Mouse (Mus musculus) CD4-positive, CD25-positive, alpha-beta regulatory T cell, adult 4 months (primary cell): ENCODE data around the gene Bbs9. TPM values are rescaled to one million over a fixed set of nuclear protein-coding genes. Genes with fewer than 3 reads are reported as not detected.

Source experiments
- ATAC-seq: one replicate; pipeline ENCODE4 v1.8.0; 2017
- polyA plus RNA-seq, 2 experiments: library from polyadenylated mRNA; unstranded; fragments of 100-300 nt; shearing (Covaris generic); gene quantifications; one replicate each; pipeline ENCODE4 v1.2.1; 2017

The Bbs9 gene
- polyA plus RNA-seq, 2 experiments from 2014 or later, result 16.7 to 17.4 TPM

DNA sequence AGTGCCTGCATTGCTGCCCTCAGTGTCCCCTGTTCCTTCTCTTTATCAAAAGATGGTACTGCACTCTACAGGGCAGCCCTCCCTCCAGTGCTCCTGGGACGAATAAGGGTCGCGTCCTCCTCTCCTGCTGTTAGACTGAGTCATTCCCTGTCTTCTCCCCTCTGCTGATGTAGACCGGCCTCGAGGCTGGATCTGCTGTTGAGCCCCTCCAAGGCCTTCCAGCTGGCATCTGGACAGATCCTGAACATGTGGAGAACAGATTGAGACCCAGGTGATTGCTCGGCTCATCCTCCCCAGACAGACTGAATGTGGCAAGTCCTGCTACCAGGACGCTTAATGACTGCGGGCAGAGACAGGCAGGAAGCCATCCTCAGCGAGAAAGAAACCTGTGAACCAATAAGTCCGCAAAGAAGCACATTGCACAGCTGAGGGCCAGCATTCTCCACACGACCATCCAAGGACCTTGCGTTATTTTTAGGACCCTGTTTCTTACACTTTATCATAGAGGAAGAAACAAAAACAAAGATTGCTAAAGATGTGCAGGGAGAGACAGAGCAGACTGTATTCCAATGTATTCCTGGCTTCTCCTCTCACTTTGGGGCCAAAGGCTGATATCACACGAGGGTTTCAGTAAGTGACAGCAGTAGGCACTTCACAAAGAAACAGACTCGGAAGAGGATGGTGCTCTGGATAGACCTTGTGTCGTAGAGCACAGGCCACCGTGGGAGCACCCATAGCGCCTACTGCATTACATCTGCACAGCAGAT lies 275.4 kb downstream of the Bbs9 start:
- no peak for ATAC-seq

DNA sequence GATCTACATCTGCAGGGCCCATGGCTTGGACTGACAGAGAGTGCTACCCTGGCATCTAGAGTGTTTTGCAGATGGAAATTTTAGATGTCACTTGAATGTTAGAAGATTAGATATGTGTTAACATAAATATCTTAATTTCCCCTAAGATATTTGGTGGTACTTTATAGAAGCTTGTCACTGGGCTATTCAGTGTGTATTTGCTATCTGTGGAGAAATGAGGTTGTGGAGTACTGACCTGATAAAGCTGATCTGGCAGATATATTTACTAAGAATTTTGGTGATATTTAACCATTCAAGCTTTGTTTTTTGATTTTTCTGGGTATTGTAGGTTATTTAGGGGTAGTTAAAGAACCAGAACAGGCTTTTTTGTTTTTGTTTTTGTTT lies 276.0 kb downstream of the Bbs9 start:
- ATAC-seq, result no peak

DNA sequence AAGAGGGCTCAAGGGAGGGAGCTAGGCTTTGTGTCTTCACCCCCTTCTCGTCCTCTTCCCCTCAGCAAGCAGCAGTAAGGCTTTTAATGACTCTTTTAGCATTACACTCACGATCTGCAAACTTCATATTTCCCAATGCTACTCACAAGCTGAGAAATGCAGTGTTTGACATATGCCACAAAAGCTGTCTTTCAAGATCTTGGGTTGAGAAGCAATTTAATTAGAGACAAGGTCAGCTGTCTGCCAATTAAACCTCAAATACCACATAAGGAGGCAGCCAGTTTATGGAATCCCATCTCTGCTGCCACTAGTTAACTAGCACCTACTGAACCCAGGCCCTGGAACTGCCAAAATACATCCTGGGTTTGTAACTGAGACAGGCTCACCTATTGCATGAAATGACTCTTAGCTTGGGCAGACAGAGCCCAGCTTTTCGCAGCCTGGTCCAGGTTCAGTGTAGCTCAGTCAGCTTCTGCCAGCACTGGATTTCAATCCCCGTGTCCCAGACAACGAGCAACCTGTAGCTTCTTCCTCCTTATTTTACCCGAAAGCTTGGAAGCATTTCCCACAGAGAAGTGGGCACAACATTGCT lies 278.7 kb downstream of the Bbs9 start:
- no peak for ATAC-seq

DNA sequence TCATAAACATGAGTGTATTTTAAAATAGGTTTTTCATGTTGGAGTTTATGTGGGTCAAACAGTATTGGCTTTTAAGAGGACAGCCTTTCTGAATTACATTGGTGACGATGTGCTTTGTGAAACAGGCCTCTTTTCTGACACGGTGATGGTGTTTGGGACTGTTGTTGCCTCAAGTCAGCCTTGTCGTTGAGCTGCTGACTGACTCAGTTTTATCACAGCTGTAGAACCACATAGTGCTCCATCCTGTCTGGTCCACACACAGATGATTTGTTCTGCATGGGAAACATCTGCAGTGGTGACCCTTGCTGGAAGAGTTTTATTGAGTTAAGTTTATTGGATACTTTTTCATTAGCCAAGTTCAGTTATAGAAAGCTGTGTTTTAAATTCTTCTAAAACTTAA lies 283.0 kb downstream of the Bbs9 start:
- ATAC-seq, result no peak

DNA sequence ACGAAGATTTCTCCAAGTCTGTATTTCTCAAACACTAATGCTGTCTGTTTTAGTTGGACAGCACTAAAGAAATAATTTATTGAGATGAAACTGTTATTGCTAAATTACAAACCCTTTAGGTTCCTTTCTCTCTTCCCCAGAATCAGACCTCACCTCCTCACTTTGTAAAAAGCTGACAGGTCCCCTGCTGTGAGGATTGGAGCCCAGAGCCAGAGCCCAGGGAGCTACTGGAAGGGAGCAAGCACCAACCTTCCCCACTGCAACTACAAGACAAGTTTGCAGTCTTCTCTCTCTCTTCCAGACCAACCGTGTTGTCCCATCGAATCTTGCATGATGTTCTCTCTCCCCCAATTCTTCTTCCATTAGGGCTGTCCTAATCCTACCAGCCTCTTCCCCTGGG lies 283.7 kb downstream of the Bbs9 start:
- no peak for ATAC-seq

DNA sequence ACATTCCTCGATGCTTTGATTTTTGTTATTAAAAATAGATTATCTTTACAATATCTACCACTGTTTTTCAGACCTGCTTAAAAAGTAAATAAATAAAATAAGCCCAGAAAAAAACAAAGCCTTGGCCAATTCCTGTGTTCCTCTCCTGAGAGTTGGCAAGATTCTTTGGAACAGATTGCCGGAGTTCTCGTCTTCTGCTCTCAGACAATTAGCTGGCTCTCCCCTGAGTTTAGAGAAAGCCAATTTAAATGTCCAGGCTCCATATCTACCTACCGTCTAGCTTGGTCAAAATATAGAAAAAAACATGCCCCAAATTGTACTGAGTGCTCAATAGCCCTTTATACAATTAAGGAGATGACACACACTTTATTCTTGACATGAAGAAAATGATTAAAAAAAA lies 284.9 kb downstream of the Bbs9 start:
- ATAC-seq, result no peak

DNA sequence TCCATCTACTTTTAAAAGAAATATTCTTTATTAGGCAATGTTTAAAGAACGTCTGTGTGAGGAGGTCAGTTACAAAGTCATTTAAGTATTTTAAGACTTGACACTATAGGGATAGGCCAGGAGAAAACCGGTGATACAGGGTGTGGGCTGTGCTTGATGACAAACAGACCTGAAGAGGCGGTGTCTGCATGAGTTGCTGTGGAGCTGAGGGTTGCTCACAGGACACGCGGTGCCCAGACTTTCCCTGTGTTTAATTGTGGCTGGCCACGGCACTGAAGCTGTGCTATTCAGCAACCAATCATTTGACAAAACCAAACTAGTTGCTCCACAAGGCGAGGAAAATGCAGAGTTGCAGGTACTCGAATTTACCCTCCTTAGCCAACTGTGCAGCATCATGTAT lies 286.0 kb downstream of the Bbs9 start:
- ATAC-seq, result no peak

DNA sequence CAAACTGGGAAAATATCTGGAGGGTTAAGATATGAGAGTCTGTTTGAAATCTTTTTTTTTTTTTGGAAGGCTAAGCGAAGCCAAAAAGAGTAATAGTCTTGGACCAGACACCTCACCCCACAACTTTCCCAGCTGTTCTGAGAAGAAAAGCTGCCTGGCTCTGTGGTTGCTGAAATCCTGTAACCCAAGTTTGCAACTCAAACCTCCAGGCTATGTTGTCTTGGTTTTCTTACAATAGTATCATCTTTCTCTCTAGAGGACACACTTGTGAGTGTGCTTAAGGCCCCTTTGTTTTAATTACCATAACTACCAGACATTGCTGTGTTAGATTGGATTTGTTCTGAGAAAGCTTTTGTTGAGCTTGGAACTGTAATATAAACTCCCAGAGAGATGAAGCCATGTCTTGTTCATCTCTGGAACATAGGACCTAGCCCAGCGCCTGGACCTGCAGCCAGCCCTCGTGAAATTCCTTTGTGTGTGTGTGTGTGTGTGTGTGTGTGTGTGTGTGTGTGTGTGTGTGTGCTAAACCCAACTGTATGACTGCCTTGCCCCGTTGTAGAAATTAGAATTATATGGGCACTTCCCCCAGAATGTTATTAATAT lies 290.2 kb downstream of the Bbs9 start:
- ATAC-seq, result no peak

DNA sequence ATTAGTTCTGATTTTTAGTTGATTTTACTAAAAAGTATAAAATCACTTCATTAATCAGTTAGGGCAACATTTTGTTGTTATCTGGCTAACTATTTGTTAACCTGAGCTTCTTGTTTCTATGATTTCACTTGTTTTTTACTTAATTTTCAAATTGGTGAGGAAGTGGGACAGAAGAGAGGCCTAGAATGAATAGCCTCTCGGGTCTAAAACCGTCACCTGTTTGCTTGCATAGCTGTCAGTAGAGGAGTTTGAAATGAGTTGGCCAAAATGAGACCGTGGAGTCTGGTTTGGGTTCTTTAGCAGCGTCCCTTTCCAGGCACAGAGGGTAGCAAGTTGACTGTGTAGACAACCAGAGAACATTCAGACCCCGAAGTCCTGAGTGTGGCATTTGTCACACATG lies 291.6 kb downstream of the Bbs9 start:
- ATAC-seq, result no peak

DNA sequence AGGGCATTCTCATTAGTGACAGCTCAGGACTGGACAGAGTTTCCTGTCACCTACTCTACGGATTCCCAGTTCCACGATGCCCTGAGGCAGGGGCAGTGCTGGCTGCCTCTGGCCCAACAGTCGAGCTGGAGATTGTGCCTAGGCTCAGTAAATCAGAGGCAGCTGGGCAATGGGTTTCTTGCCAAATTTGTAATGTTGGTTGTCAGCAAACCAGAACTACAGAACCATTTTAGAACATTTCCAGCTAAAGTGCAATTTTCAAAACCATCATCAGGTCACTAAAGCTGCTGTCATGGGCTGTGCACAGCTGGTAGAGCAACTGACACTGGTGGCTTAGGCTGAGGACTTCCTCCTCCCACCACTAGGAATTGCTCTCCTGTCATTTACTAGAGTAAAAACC lies 292.3 kb downstream of the Bbs9 start:
- ATAC-seq, result no peak

DNA sequence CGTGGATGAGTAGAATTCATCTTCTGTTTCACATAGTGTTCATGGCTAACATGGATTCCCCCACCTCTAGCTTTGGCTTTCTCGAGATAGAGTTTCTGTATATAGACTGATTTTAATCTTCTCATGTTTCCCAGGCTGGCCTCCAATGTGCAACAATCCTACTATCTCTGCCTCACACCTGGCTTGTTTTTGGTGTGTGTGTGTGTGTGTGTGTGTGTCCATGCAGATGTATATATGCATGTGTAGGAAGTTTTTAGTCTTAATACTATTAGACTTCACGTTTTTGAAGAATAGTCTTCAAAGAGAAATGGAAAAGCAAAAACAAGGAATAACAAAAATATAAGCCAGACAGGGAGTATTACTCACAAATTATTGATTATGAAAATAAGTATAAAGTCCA lies 296.3 kb downstream of the Bbs9 start:
- no peak for ATAC-seq

DNA sequence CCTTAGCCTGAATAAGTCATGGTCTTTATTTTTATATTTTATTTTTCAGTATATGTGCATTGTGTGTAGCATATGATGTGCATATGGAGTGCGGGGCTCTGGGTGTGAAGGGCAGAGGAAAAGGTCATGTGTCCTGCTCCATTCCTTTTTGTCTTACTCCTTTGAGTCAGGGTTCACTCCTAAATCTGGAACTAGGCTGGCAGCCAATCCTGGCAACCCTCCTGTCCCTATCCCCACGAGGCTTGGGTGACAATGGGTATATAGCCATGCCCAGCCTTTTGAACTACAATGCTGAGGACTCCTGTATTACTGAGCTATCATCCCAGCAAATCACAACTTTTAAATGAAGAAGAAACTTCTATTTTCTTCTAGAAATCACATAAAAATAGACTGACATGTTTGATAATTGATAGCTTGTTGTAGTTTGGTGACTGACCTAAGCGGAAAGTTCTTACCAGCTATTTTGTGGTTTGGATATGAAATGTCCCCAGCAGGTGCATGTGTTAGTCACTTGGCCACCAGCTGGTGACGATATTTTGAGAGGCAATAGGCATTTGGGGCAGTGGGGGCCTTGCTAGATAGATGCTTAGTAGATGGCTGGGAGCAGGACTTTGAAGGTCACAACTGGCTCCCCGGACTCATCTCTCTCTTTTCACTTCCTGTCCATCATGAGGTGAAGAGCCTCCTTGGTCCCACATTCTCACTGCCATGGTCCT lies 300.9 kb downstream of the Bbs9 start:
- ATAC-seq, result no peak

DNA sequence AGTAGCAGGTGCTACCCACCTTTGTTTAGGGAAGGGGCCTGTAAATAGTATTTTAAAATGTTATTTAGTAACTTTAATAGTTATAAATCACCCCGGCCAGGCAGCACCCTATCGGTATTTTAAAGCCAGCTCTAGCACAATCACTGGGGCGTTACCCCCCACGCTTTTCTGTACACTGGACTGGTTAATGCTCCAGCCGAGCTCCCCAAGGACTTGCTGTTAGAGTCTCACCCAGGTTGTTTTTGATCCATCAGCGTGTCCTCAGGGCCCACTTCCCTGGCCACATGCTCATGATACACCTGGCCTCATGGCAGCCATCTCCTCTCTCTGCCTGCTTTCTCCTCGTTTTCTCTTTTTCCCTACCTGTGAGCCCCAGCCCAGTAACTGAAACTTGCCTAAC lies 301.9 kb downstream of the Bbs9 start:
- ATAC-seq, result no peak

DNA sequence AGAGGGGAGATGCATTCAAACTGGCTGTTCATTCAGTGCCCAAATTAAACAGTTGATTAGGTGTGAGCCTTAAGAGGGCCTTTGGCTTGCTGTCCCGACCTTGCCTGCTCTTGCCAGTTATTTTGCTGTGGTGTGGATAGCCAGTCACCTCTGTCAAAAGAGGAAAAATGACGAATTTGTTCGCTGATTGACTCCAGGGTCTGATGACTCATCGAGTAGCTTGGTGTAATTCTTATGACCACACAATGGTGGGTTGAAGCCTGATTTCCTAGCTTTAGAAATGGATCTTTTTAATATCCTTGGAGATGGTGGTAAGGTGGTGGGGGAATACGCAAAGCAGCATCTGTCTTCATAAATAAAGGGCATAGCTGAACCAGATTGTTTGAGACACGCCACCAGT lies 304.1 kb downstream of the Bbs9 start:
- no peak for ATAC-seq

DNA sequence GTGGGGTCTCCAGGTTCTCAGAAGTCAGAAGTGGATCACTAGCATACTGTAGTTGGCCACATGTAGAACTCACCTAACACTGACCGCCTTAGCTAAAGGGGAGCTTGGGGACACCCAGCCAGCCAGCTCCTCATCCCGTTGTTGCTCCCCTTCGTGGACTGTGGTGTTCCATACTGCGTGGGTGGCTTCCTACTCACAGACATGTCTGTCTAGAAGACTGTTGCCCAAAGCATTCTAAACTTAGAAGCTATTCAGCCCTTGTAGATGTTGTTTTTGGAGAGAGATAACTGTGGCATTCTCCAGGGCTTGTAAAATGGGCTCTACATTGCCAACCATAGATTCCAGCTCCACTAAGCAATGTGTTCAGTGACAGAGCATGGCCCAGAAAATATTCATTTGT lies 310.5 kb downstream of the Bbs9 start:
- no peak for ATAC-seq

DNA sequence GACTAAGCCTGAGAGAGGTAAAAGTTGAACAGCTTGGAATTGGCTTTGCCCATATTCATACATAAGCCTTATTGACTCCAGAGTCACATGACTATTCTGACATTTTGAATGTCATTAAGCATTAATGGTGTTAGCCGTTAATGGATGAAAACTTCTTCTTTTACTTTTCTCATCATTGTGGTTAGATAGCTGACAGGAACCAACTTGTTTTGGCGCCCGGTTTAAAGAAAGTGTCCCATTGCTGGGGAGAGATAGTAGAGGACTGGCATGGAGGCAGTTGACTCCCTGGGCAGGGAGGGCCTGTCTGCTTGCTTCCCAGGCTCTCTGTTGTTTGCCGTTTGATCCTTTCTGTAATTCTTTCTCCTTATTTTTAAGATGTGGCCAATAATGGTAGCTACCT lies 312.9 kb downstream of the Bbs9 start:
- ATAC-seq, result no peak

DNA sequence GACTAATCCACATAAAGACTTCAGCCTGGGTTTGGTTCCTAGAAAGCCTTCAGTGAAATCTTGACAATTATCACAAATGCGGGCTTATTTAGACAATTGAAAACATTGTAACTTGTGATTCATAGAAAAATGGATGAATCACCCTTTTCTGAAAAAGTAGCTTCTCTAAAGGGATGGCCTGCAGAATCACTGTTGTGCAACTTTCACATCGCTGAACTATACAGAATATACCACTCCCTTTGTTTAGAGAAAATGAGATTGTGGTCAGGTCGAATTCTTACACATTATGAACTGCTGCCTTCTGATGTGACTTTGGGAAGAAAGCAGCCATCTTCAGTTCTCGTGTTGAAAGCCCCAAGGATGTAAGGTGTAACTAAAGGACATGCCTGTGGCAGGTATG lies 313.3 kb downstream of the Bbs9 start:
- ATAC-seq, result no peak

DNA sequence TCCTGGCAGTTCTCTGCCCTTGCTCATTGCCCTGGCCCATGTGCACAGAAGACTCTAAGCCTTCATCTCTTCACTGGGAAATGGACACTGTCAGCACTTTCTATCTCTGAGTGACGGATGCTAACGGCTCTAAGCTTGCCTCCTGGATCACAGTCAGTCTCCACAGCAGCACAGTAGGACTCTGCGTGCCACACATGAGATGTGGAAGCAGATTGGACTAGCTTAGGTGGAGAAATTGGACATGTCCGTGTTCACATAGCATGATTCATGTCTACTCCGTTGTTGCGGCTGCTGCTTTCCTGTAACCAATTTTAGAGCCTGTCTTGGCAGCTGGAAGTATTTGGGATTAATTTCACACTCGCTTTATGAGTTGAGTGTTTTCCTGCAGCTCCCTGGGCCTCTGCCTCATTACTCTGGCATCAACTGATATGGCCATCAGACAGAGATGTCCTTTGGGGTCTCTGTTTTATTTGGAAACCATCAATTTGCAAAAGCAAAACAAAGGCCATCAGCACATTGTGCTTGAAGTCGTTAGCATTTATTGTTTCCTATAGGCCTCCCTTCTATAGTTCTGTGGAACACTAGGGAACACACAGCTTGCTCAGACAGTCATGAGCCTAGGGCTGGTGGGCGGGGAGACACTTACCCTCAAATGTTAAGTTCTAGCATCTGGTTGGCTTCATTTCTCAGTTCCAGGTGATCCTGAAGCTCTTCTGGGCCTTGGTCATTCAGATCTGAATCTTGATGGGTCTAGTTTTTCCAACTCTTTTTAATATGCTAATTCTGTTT lies 314.1 kb downstream of the Bbs9 start:
- no peak for ATAC-seq

DNA sequence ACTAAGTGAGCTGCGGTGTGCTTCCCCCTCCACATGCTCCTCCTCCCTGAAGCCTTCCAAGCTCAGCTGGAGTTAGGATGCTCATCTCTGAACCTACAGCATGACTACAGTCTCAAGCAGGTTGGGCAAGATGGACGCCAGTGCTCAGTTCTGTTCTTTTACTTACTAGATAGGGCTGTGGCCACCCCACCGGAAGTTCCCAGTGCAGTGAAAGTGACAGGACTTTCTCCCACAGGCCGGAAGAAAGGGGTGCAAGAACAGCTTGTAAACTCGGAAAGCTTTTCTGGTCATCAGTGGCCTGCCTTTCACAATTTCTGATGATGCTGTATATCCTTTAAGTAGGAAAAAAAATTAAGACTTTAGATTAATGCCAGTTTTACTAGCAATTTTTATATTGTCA lies 315.7 kb downstream of the Bbs9 start:
- ATAC-seq, result no peak

DNA sequence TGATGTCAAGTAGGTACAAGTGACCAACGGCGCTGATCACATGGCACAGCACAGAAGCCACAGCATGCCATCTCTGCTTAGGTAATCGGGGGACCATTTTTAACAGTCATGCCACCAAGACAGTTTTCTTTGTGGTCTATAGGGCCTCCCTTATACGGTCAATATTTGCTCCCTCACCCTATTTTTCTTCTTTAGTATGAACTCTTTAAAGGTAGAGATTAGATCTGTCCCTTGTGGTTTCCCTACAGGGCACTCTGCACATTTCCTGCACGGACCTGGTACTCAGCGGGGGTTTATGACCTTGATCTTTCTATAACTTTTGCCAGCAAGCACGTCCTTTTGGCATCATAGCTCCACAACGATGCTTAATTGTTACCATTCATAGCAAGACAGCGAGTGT lies 316.2 kb downstream of the Bbs9 start:
- no peak for ATAC-seq

DNA sequence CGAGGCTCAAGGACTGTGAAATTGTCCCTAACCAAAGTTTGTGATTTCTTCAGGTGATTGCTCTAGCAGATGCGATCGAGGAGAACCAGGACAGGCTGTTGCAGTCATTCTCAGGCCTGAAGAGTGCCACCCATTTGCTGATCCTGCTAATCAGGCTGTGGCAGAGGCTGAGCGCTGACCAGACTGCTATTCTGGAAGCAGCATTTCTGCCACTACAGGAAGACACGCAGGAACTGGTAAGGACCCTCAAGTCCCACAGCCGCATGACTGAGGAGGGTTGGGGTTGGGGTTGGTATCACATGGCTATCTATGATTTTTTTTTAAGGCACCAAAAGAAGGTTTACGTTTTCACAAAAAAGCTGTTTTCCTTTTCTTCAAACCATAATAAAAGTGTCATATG lies 318.2 kb downstream of the Bbs9 start:
- no peak for ATAC-seq

DNA sequence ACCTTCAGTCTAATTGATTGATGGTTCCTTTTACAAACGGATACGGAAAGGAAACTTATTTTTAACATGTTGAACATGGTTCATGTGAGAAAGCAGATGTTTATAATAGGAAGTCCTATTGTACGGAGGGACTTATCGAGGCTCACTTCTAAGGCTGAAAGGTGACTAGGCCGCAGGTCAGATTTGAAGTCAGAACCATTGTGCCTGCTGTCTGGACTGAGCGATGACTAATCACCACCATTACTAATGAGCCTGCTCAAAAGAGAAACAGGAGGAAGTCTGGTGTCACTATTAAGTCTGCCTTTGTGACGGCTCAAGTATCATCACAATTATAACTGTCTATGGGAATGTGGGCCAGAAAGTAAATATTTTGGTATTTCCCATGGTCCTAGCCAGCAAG lies 325.2 kb downstream of the Bbs9 start:
- no peak for ATAC-seq

DNA sequence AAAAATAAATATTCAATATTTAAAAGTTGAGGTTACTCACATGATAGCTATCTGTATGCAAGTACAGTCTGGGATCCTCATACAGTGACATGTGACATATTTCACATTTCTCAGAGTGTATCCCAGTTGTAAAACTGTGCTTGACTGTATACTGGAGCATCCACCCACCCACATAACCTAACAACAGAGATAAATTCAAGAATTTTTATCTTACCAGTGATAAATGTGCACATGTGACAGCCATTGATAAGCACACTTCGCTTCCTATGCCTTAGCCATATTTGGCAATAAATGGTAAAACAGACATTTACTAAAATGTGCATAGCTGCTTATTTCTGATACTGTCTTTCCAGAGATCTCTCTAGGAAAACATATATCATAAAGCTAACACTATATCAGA lies 330.5 kb downstream of the Bbs9 start:
- ATAC-seq, result no peak
